Mouse (Mus musculus) hindbrain, embryonic 10.5 days (tissue): Measurements from ENCODE around the gene Sh3bp1. TPM values are rescaled to one million over a fixed set of nuclear protein-coding genes. Genes with fewer than 3 reads are reported as not detected.

Experiments used
- DNase-seq: peaks from one replicate; pipeline ENCODE4 v3.0.0-alpha.2; 2017; ENCODE audit warnings: low spot score
- H3K27ac ChIP-seq: fragments of 300-500 bp; sonication (generic); 2 replicates; pipeline ENCODE4 v1.5.1; 2016; ENCODE audit warnings: mild to moderate bottlenecking, moderate library complexity
- H3K27me3 ChIP-seq: fragments of 300-500 bp; sonication (generic); 2 replicates; pipeline ENCODE4 v1.6.1; 2016; ENCODE audit warnings: mild to moderate bottlenecking; ENCODE audit not compliant: poor library complexity, insufficient read depth, severe bottlenecking
- H3K36me3 ChIP-seq: fragments of 300-500 bp; sonication (generic); 2 replicates; pipeline ENCODE4 v1.6.1; 2016; ENCODE audit warnings: mild to moderate bottlenecking, moderate library complexity
- H3K4me1 ChIP-seq: fragments of 300-500 bp; sonication (generic); replicated peaks from 2 replicates; pipeline ENCODE4 v1.6.1; 2016; ENCODE audit warnings: mild to moderate bottlenecking
- H3K4me3 ChIP-seq: fragments of 300-500 bp; sonication (generic); 2 replicates; pipeline ENCODE4 v1.5.1; 2016; ENCODE audit warnings: mild to moderate bottlenecking, moderate library complexity
- H3K9me3 ChIP-seq: fragments of 300-500 bp; sonication (generic); 2 replicates; pipeline ENCODE4 v1.6.1; 2016; ENCODE audit warnings: mild to moderate bottlenecking, moderate library complexity
- WGBS: fragments of 180-500 bp; shearing (Covaris S2); methylation state at CpG from one replicate; pipeline ENCODE4 v1.1.7; 2016; 5-methylcytosine and 5-hydroxymethylcytosine counted together
- polyA plus RNA-seq: library from polyadenylated mRNA; unstranded; fragments of >200 nt; fragmentation: Nextera tagmentation; extraction: Ambion mirVana; gene quantifications from 2 replicates; pipeline ENCODE4 v1.2.1, GENCODE M21; 2016

Gene Sh3bp1
- polyA plus RNA-seq, 1 experiment from 2014 or later: 24.7 TPM

DNA sequence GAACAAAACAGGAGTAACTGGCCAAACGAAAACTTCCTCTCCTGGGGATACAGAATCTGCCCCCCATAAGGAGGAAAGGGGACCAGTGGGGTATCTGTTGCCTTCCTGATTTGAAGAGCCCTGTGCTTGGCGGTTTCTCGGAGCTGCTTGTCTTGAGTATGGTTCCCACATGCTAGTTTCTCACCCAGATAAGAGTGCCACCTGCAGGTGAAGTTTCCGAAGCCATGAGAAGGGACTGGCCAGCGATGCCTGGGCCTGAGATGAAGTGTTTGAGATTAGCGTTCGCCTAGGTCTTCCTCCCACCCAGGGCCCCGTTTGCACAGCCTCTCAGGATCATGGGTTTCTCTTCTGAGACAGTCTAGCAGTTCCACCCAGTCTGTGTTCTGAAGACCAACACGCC, 12.5 kb downstream of the Sh3bp1 start:
- no peaks in the 10 kb centered on the region; the same call in 1 of the 2 replicates for H3K27me3 ChIP-seq
- peak; percentile 45 for DNase-seq
- peaks cover 33% of the 10 kb centered on the region for H3K36me3 ChIP-seq

DNA sequence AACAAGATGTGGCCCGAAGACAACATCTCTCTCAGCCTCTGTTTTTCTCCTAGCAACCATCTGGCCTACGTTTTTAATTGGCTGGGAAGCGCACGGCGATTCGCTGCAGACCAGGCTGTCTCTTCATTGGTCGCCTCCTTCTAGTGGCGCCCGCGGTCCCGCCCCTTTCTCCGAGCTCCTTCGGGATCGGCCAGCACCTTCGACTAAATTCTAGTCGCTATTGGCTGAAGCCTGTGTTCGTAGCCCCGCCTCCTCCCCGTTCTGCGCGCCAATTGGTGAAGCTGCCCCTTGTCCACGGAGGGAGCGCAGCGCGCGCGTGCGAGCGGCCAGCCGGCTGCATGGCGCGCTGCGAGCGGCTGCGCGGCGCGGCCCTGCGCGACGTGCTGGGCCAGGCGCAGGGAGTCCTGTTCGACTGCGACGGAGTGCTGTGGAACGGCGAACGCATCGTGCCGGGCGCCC, 14.1 kb downstream of the Sh3bp1 start, which contains the start of gene Pdxp:
Gene Pdxp, plus strand, starts transcription at position 288 of the 459 bp plus-strand sequence.
- Histone ChIP-seq H3K36me3 (peaks cover 32% of the 10 kb centered on the region), H3K27me3 (no peaks in the 10 kb centered on the region; the same call in 1 of the 2 replicates), H3K4me1 (peaks cover 47% of the 10 kb centered on the region), H3K4me3 (peak within 1 kb of the TSS; percentile 90), H3K9me3 (no peaks in the 10 kb centered on the region), H3K27ac (peak within 1 kb of the TSS; percentile 96)
- under 1% methylated on average over 51 of the region's 51 CpGs for WGBS
- peak; percentile 99 for DNase-seq

More for the DNA sequence above, 12.5 kb downstream of the Sh3bp1 start:
- no peak overlapping the region for H3K27ac ChIP-seq
- H3K4me3 ChIP-seq: no peak overlapping the region
- H3K9me3 ChIP-seq: no peaks in the 10 kb centered on the region
- H3K4me1 ChIP-seq: peaks cover 43% of the 10 kb centered on the region
- WGBS: 36% methylated on average over 9 of the region's 9 CpGs

DNA sequence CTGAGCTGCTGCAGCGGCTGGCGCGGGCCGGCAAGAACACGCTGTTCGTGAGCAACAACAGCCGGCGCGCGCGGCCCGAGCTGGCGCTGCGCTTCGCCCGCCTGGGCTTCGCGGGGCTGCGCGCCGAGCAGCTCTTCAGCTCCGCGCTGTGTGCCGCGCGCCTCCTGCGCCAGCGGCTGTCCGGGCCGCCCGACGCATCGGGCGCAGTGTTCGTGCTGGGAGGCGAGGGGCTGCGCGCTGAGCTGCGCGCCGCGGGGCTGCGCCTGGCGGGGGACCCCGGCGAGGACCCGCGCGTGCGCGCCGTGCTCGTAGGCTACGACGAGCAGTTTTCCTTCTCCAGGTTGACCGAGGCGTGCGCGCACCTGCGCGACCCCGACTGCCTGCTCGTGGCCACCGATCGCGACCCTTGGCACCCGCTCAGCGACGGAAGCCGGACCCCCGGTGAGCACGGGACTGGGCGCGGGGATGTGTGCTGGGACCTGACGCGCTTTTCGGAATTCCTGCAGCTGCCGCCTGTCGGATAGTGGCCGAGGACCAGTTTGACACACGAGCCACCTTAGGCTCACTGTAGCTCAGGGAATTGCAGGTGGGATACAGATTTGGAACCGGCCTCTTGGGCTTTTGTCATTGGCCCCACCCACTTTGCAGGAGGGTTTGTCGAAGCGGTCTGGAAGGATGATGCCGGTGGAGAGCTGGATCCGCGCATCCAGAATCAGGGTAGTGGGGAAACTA, 14.7 kb downstream of the Sh3bp1 start:
- no peaks in the 10 kb centered on the region for H3K9me3 ChIP-seq
- WGBS: under 1% methylated on average over 87 of the region's 87 CpGs
- H3K4me3 ChIP-seq: peak overlapping the region; percentile 90
- peaks cover 37% of the 10 kb centered on the region for H3K36me3 ChIP-seq
- DNase-seq: peak; percentile 51
- H3K4me1 ChIP-seq: peaks cover 47% of the 10 kb centered on the region
- H3K27me3 ChIP-seq: no peaks in the 10 kb centered on the region; the same call in 1 of the 2 replicates
- H3K27ac ChIP-seq: peak overlapping the region; percentile 96

DNA sequence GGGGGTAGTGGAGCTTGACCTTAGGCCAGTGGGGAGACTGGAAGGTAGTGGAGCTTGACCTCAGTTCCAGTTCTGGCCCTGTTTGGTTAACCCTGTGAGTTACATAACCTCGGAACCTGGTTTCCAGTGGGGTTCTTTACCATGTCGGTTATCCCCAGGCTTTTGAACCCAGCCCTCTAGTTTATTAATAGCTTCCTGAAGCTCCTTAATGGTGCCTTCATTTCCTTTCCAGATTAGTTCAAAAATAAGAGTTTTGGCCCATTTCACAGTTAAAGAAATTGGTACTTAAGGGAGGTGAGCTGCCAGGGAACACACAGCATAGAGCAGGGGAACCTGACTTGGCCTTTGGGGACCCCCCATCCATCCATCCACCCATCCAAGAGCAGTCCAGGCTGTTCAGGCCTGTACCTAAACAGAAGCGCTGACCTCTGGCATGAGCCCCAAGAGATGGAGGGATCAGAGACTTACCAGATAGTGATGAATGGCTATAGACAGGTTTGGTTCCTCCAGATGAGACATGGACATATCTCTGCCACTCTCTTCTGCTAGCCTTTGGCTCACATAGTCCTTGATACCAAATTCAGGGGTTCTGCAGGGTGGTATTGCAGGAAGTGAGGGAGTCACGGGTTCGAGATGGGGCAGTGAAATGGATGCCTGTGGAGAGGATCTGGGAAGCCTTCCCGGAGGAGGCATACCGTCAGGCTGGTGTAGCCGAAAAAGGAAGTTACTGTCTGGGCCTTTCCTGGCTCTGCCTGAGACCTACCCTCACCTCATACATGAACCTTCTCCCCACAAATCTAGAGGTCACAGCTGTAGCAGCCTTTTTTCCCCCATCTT, 15.5 kb downstream of the Sh3bp1 start:
- DNase-seq: no peak
- Histone ChIP-seq H3K4me1 (peaks cover 47% of the 10 kb centered on the region), H3K9me3 (no peaks in the 10 kb centered on the region), H3K36me3 (peaks cover 45% of the 10 kb centered on the region), H3K27ac (peak overlapping the region; percentile 96), H3K4me3 (peak overlapping the region; percentile 90), H3K27me3 (no peaks in the 10 kb centered on the region; the same call in 1 of the 2 replicates)
- 48% methylated on average over 8 of the region's 8 CpGs for WGBS

DNA sequence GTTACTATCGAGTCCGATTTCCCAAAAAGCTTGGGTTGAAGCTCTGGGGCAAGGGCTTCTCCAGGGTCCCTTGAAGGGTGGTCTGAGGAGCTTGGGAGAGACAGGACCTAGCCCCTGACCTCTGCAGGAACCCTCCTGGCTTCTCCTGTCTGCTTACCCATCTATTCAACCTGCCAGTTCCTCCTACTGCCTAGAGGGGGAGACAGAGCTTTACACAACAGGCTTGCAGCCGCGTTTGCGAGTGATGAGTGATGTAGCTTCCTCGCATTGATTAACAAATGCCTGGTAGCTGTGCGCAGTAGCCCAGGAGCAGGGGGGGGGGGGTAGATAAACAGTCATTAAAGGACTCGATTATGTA, 16.1 kb downstream of the Sh3bp1 start:
- WGBS: 5% methylated on average over 8 of the region's 8 CpGs
- H3K4me1 ChIP-seq: peaks cover 47% of the 10 kb centered on the region
- peaks cover 47% of the 10 kb centered on the region for H3K36me3 ChIP-seq
- peak overlapping the region; percentile 37; the same call in 1 of the 2 replicates for H3K27ac ChIP-seq
- H3K27me3 ChIP-seq: no peaks in the 10 kb centered on the region; the same call in 1 of the 2 replicates
- H3K9me3 ChIP-seq: no peaks in the 10 kb centered on the region
- H3K4me3 ChIP-seq: peak overlapping the region; percentile 90
- peak; percentile 73 for DNase-seq

DNA sequence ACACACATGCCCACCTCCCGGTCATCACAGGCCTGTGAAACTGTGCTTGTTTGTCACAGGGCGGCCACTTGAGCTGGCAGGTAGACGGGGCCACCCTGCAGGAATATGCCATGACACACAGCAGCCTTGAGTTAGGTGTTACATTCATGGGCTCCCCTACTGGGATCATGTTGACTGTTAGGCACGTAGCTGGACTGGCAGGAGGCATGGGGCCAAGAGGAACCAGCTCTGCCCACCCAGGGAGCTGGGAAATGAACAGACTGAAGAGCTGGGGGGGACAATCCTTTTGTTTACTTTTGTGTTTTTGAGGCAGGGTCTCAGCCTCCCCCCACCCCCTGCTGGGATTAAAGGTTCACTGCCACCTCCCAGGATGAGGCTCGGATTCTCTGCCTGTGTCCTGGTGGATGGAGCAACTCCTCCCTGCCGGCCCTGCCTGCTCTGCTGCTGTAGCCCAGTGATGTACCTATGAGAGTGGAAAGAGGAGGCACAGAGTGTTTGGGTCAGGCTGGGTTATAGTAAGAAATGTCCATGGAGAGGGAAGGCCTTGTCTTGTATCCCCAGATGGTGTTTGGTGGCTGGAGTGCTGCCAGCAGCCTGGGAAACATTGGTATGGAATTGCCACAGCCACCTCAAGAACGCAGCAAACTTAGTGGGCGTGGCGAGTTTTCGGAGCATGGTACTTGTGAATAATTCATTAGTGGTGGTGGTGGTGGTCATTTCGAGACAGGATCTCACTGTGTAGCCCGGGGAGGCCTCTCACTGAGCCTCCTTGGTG, 16.7 kb downstream of the Sh3bp1 start:
- H3K4me1 ChIP-seq: peaks cover 47% of the 10 kb centered on the region
- peaks cover 43% of the 10 kb centered on the region for H3K36me3 ChIP-seq
- WGBS: 52% methylated on average over 12 of the region's 12 CpGs
- no peaks in the 10 kb centered on the region; the same call in 1 of the 2 replicates for H3K27me3 ChIP-seq
- peak overlapping the region; percentile 90 for H3K4me3 ChIP-seq
- DNase-seq: no peak
- H3K9me3 ChIP-seq: no peaks in the 10 kb centered on the region
- H3K27ac ChIP-seq: peak overlapping the region; percentile 67

DNA sequence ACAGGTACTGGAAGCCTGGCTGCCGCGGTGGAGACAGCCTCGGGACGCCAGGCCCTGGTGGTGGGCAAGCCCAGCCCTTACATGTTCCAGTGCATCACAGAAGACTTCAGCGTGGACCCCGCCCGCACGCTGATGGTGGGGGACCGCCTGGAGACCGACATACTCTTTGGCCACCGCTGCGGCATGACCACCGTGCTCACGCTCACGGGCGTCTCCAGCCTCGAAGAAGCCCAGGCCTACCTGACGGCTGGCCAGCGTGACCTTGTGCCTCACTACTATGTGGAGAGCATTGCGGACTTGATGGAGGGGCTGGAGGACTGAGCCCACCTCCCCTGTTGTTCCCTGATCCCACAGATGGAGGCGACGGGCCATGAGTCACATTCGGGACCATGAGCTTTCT, 18.6 kb downstream of the Sh3bp1 start:
- WGBS: 94% methylated on average over 23 of the region's 23 CpGs
- H3K36me3 ChIP-seq: peaks cover 39% of the 10 kb centered on the region
- no peak overlapping the region for H3K4me3 ChIP-seq
- 0 out of 2 replicates have a peak overlapping the region, but pooled peaks have one; percentile 23 for H3K27ac ChIP-seq
- H3K27me3 ChIP-seq: no peaks in the 10 kb centered on the region; the same call in 1 of the 2 replicates
- peaks cover 41% of the 10 kb centered on the region for H3K4me1 ChIP-seq
- no peaks in the 10 kb centered on the region for H3K9me3 ChIP-seq
- DNase-seq: no peak

DNA sequence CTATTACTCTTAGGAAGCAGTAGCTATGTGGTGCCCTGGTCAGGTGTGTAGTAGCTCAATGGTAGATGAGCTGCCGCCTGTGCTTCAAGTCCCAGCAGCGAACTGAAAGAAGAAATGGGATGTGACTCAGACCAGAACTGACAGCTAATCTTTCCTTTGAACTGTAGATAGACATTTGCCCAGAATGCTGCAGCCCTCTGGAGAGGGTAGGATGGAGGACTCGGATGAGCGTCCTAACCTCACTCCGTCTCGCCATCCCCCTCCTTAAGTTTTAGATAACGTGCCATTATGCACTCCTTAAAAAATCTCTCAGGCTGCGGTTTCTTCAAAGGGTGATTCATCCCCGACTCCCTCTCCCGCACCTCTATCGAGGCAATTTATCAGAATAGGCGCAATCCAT, 20.3 kb downstream of the Sh3bp1 start:
- no peak for DNase-seq
- Histone ChIP-seq H3K4me3 (no peak overlapping the region), H3K36me3 (peaks cover 39% of the 10 kb centered on the region), H3K27me3 (no peaks in the 10 kb centered on the region; the same call in 1 of the 2 replicates), H3K4me1 (peaks cover 34% of the 10 kb centered on the region), H3K9me3 (no peaks in the 10 kb centered on the region), H3K27ac (no peak overlapping the region)
- 86% methylated on average over 12 of the region's 12 CpGs for WGBS

DNA sequence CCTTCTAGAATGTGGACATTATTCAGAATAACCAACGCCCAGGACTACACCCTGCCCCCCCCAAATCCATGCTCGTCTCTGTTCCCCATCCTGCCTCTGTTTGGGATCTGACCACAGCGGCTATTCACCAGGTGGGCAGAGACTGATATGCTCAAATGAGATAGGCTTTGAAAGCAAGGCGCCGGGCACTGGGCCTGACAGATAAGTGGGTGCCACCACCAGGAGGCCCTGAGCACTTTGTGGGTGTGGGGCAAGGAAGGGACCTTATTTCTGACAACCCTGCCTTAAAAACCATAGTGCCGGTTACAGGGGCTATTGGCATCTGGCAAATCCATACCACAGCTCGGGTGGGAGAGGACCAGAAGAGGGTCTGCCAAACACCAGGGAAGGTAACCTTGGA, 23.1 kb downstream of the Sh3bp1 start:
- H3K36me3 ChIP-seq: peaks cover 22% of the 10 kb centered on the region
- WGBS: 85% methylated on average over 7 of the region's 7 CpGs
- no peak for DNase-seq

DNA sequence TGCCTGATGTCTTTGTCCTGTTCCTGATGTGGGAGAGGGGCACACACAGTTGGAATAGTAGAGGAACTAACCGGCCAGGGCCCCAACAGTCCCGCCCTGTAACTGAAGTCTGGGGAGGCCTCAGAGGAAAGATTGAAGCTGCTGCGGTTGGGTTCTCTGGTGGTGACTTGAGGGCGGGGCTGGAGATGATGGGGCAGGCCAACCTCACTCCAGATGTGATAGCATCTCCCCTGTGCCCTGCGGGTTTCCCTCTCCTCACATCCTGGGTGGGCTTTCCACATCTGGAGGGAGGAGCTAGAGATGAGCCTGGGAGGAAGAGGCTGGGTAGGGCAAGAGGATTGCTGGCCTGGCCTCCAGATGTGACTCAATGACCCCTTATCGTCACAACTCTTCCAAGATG, 24.0 kb downstream of the Sh3bp1 start:
- H3K9me3 ChIP-seq: no peaks in the 10 kb centered on the region
- peaks cover 15% of the 10 kb centered on the region for H3K27me3 ChIP-seq
- 0 out of 2 replicates have a peak overlapping the region, but pooled peaks have one; percentile 1 for H3K27ac ChIP-seq
- DNase-seq: no peak
- 72% methylated on average over 6 of the region's 6 CpGs for WGBS
- H3K36me3 ChIP-seq: peaks cover 15% of the 10 kb centered on the region
- no peak overlapping the region for H3K4me3 ChIP-seq
- peaks cover 47% of the 10 kb centered on the region for H3K4me1 ChIP-seq

More for the DNA sequence above, 23.1 kb downstream of the Sh3bp1 start:
- H3K9me3 ChIP-seq: no peaks in the 10 kb centered on the region
- H3K27me3 ChIP-seq: peaks cover 13% of the 10 kb centered on the region
- peaks cover 42% of the 10 kb centered on the region for H3K4me1 ChIP-seq
- 0 out of 2 replicates have a peak overlapping the region, but pooled peaks have one; percentile 1 for H3K27ac ChIP-seq
- no peak overlapping the region for H3K4me3 ChIP-seq

DNA sequence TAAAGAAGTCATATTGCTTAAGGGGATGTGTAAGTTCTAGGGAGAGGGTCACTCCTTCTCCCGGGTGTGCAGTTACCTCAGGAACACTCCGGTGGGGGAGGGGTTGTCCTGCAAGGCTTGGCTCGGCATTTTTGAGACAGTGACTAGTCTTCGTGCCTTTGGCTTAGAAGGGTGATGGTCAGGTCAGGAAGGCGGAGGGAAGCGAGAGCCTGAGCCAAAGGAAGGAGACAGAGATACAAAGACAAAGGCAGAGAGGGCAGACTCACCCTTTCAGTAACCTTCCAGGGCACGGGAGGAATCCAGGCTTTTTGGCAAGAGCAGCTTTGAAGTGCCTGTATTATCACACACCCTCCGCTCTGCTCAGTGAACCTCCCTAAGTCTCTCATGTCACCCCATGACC, 25.6 kb downstream of the Sh3bp1 start:
- Histone ChIP-seq H3K27ac (peak overlapping the region; percentile 76; the same call in 1 of the 2 replicates), H3K4me3 (no peak overlapping the region), H3K27me3 (peaks cover 15% of the 10 kb centered on the region), H3K9me3 (no peaks in the 10 kb centered on the region), H3K4me1 (peaks cover 47% of the 10 kb centered on the region), H3K36me3 (peaks cover 12% of the 10 kb centered on the region; the same call in 1 of the 2 replicates)
- no peak for DNase-seq
- WGBS: 35% methylated on average over 8 of the region's 8 CpGs
